Mouse (Mus musculus) stomach, postnatal 0 days (tissue): ENCODE data around the gene Slc35b1.

Experiments used
- CTCF ChIP-seq: IDR thresholded peaks from 2 replicates; pipeline ENCODE4 v1.5.1; 2016; ENCODE audit warnings: antibody characterized with exemption, low read depth, mild to moderate bottlenecking, moderate library complexity
- EP300 ChIP-seq: optimal IDR thresholded peaks from 2 replicates; pipeline ENCODE3; 2016; ENCODE audit warnings: antibody characterized with exemption

DNA sequence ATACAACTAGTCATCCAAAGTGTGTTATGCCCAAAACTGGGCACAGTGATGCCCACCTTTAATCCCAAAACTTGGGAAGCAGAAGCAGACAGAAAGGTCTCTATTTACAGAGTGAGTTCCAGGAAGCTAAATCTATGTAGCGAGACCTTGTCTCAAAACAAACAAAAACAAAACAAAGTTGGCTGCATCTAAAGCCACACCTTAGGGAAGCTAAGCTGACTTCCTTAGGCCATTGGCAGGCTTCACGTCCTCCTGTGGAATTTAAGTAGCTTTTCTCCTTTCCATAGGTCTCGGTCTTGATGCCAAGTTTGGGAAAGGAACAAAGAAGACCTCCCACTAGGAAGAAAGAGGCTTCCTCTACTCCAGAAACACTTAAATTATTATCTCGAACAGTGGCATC, 6.7 kb downstream of the Slc35b1 start:
- TF ChIP-seq CTCF (no peak), EP300 (no peak)
